Comparison of ENCODE assay signal across 16 mouse cellular contexts in the genomic region with DNA sequence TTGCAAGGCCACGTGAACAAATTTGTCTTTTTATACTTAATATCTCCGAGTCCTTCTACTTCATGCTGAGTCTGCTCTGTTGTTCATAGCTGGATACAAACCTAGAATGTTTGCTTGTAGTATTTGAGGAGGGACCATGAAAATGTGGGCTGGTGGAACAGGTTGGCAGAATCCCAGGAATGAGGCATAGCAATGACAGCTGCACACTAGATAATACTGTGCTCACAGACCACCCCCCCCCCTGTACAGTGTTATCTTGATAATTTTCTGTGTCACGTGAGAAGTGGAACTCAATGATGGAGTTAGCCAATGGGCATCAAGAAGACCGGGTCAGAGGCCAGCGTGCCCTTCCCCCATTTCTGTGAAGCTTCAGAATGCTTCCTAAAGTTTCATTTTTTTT.
DNase-seq lines count a peak whose midpoint lies in the region; ATAC-seq and TF ChIP-seq lines count a peak whose summit lies in the region.
"Had no signal": no experiment of that assay in that cellular context is flagged by ENCODE, and none has a peak within 500 bp of the region (broad histone marks: within the 10 kb centered on the region; RNA-seq: fewer than 3 reads in every experiment).

No protein-coding gene starts in this region.

- TF ChIP-seq CTCF in hindbrain, postnatal 0 days (IDR thresholded peaks at IDR 0.05; ENCODE audit: low read depth), result no peak
- TF ChIP-seq CTCF in brain, embryonic 14.5 days (IDR thresholded peaks at IDR 0.05; ENCODE audit: borderline replicate concordance, extremely low read depth, insufficient read depth, insufficient read length), result no peak
- no peak for TF ChIP-seq CTCF in cerebellum, adult 2 months (IDR thresholded peaks at IDR 0.05; ENCODE audit: borderline replicate concordance, insufficient read depth, low read depth, low read length)

- no peak for ATAC-seq in hindbrain, postnatal 0 days
- no peak for ATAC-seq in hindbrain, embryonic 12.5 days (ENCODE audit: low FRiP score)
- peak; percentile 35 for ATAC-seq in megakaryocyte progenitor cell, adult 5-6 weeks (replicated peaks; ENCODE audit: poor library complexity)
- ATAC-seq: midbrain, embryonic 16.5 days; Patski had no signal

- no peak overlapping the region for H3K9ac ChIP-seq in hindbrain, postnatal 0 days (replicated peaks; ENCODE audit: low read length)
- H3K9ac ChIP-seq in hindbrain, embryonic 12.5 days, result no peak overlapping the region
- H3K9ac ChIP-seq: embryonic facial prominence, embryonic 15.5 days; lung, embryonic 15.5 days; neural tube, embryonic 13.5 days had no signal

- no peaks in the 10 kb centered on the region for H3K9me3 ChIP-seq in hindbrain, postnatal 0 days (ENCODE audit: low read length)
- no peaks in the 10 kb centered on the region for H3K9me3 ChIP-seq in hindbrain, embryonic 12.5 days (replicated peaks)
- H3K9me3 ChIP-seq: embryonic facial prominence, embryonic 15.5 days; lung, embryonic 15.5 days; neural tube, embryonic 13.5 days had no signal

- WGBS in hindbrain, postnatal 0 days, result 55% methylated on average over 5 of the region's 5 CpGs
- 75% methylated on average over 5 of the region's 5 CpGs for WGBS in hindbrain, embryonic 12.5 days
- WGBS in cerebellum, adult 2 months, result 52% methylated on average over 5 of the region's 5 CpGs

- H3K4me1 ChIP-seq in hindbrain, postnatal 0 days (ENCODE audit: insufficient read depth, low read length), result no peaks in the 10 kb centered on the region
- H3K4me1 ChIP-seq in hindbrain, embryonic 12.5 days, result peaks cover 9% of the 10 kb centered on the region; the same call in 1 of the 2 replicates
- no peaks in the 10 kb centered on the region for H3K4me1 ChIP-seq in cerebellum, adult 2 months (ENCODE audit: control insufficient read depth, insufficient read depth, low read length)

- no peaks in the 10 kb centered on the region for H3K36me3 ChIP-seq in hindbrain, postnatal 0 days (ENCODE audit: insufficient read depth, low read length)
- no peaks in the 10 kb centered on the region for H3K36me3 ChIP-seq in hindbrain, embryonic 12.5 days
- H3K36me3 ChIP-seq: embryonic facial prominence, embryonic 15.5 days; lung, embryonic 15.5 days; neural tube, embryonic 13.5 days had no signal

- TF ChIP-seq POLR2A in brain, embryonic 14.5 days (IDR thresholded peaks at IDR 0.05; ENCODE audit: borderline replicate concordance, extremely low read depth, insufficient read depth, insufficient read length, poor library complexity, severe bottlenecking), result no peak
- TF ChIP-seq POLR2A in cerebellum, adult 2 months (IDR thresholded peaks at IDR 0.05; ENCODE audit: borderline replicate concordance, insufficient read depth, low read length), result no peak

- no peak overlapping the region for H3K4me2 ChIP-seq in hindbrain, postnatal 0 days (ENCODE audit: low read depth, low read length)
- H3K4me2 ChIP-seq in hindbrain, embryonic 12.5 days (replicated peaks), result no peak overlapping the region
- H3K4me2 ChIP-seq: neural tube, embryonic 13.5 days had no signal

- H3K27ac ChIP-seq in hindbrain, postnatal 0 days, result no peak overlapping the region
- H3K27ac ChIP-seq in hindbrain, embryonic 12.5 days, result no peak overlapping the region
- H3K27ac ChIP-seq in cerebellum, adult 2 months (ENCODE audit: insufficient read depth, low read length), result no peak overlapping the region
- H3K27ac ChIP-seq: embryonic facial prominence, embryonic 15.5 days; lung, embryonic 15.5 days; neural tube, embryonic 13.5 days had no signal

- H3K27me3 ChIP-seq in hindbrain, postnatal 0 days (ENCODE audit: insufficient read depth, low read length), result no peaks in the 10 kb centered on the region
- no peaks in the 10 kb centered on the region; the same call in 1 of the 2 replicates for H3K27me3 ChIP-seq in hindbrain, embryonic 12.5 days
- H3K27me3 ChIP-seq in cerebellum, adult 2 months (ENCODE audit: control insufficient read depth, insufficient read depth, low read length), result no peaks in the 10 kb centered on the region
- H3K27me3 ChIP-seq: embryonic facial prominence, embryonic 15.5 days; lung, embryonic 15.5 days; neural tube, embryonic 13.5 days; Patski had no signal

- H3K4me3 ChIP-seq in hindbrain, postnatal 0 days (ENCODE audit: low read length), result no peak overlapping the region
- no peak overlapping the region for H3K4me3 ChIP-seq in hindbrain, embryonic 12.5 days
- no peak overlapping the region for H3K4me3 ChIP-seq in cerebellum, adult 2 months (replicated peaks; ENCODE audit: insufficient read depth, low read depth, low read length)
- H3K4me3 ChIP-seq: embryonic facial prominence, embryonic 15.5 days; lung, embryonic 15.5 days; neural tube, embryonic 13.5 days had no signal

- DNase-seq in hindbrain, postnatal 0 days (ENCODE audit: low spot score), result peak; percentile 24
- peak; percentile 25 for DNase-seq in lung, postnatal 10 days
- no peak for DNase-seq in lung, adult 18-20 months
- DNase-seq in brain, embryonic 14.5 days (ENCODE audit: low read depth), result peak; percentile 39
- no peak for DNase-seq in cerebellum, adult 2 months
- DNase-seq: cerebellum, postnatal 25 days; heart, adult 11 months; heart, postnatal 14 days; right cerebral cortex, postnatal 14 days had no signal

Comparison
In these comparisons a context has a peak if more than half of its experiments do, and no peak if none do; other contexts are left out.
1. DNase-seq: peak in hindbrain, postnatal 0 days (single experiment), lung, postnatal 10 days (single experiment) and brain, embryonic 14.5 days (single experiment); none in lung, adult 18-20 months (0 of 2) and cerebellum, adult 2 months (0 of 2).